Mouse (Mus musculus): ENCODE measurements around the gene Vps29.

GRCm38 (mm10) chr5:122305472-122305871, 48.7 kb upstream of the Vps29 start:
- TF ChIP-seq CTCF (IDR thresholded peaks at IDR 0.05; ENCODE audit: extremely low read depth, insufficient read length, insufficient replicate concordance, low read depth, low read length) (no peak), POLR2A (IDR thresholded peaks at IDR 0.05; ENCODE audit: low read depth, low read length) (no peak)
